Mouse (Mus musculus): Measurements from ENCODE around the gene Olfr455. TPM values are rescaled to one million over a fixed set of nuclear protein-coding genes. Genes with fewer than 3 reads are reported as not detected.

Olfr455 gene
- polyA plus RNA-seq, 1 experiment from 2014 or later: not detected

Other genes starting within 250 kb of the Olfr455 start
- 0.66 and 1.7 TPM in 2 replicates for gene Fam131b, start 222.9 kb downstream of the Olfr455 start, polyA plus RNA-seq (2014; fragmentation: Nextera tagmentation; extraction: Ambion mirVana)
- gene Zyx, start 198.0 kb downstream of the Olfr455 start, polyA plus RNA-seq (2014; fragmentation: Nextera tagmentation; extraction: Ambion mirVana): 61.3 and 71.9 TPM in 2 replicates
- 1.5 and 1.8 TPM in 2 replicates for gene Epha1, start 174.3 kb downstream of the Olfr455 start, polyA plus RNA-seq (2014; fragmentation: Nextera tagmentation; extraction: Ambion mirVana)
- not detected in 2 replicates for gene Tas2r143, start 147.3 kb downstream of the Olfr455 start, polyA plus RNA-seq (2014; fragmentation: Nextera tagmentation; extraction: Ambion mirVana)
- gene Tas2r135, start 142.2 kb downstream of the Olfr455 start, polyA plus RNA-seq (2014; fragmentation: Nextera tagmentation; extraction: Ambion mirVana): not detected in 2 replicates
- gene Tas2r126, start 113.1 kb downstream of the Olfr455 start, polyA plus RNA-seq (2014; fragmentation: Nextera tagmentation; extraction: Ambion mirVana): not detected in 2 replicates
- gene Olfr458, start 82.4 kb downstream of the Olfr455 start, polyA plus RNA-seq (2014; fragmentation: Nextera tagmentation; extraction: Ambion mirVana): not detected in 2 replicates
- gene Olfr457, start 71.3 kb downstream of the Olfr455 start, polyA plus RNA-seq (2014; fragmentation: Nextera tagmentation; extraction: Ambion mirVana): not detected in 2 replicates
- not detected in 2 replicates for gene Olfr456, start 60.4 kb downstream of the Olfr455 start, polyA plus RNA-seq (2014; fragmentation: Nextera tagmentation; extraction: Ambion mirVana)
- not detected in 2 replicates for gene Tcaf3, start 50.1 kb upstream of the Olfr455 start, polyA plus RNA-seq (2014; fragmentation: Nextera tagmentation; extraction: Ambion mirVana)
- gene Tcaf2, start 97.7 kb upstream of the Olfr455 start, polyA plus RNA-seq (2014; fragmentation: Nextera tagmentation; extraction: Ambion mirVana): 1.9 and 2.5 TPM in 2 replicates
- 104 and 106 TPM in 2 replicates for gene Tcaf1, start 162.5 kb upstream of the Olfr455 start, polyA plus RNA-seq (2014; fragmentation: Nextera tagmentation; extraction: Ambion mirVana)
- not detected in 2 replicates for gene Olfr453, start 191.8 kb upstream of the Olfr455 start, polyA plus RNA-seq (2014; fragmentation: Nextera tagmentation; extraction: Ambion mirVana)
- not detected in 2 replicates for gene Olfr38, start 208.8 kb upstream of the Olfr455 start, polyA plus RNA-seq (2014; fragmentation: Nextera tagmentation; extraction: Ambion mirVana)
- gene Olfr452, start 237.5 kb upstream of the Olfr455 start, polyA plus RNA-seq (2014; fragmentation: Nextera tagmentation; extraction: Ambion mirVana): not detected in 2 replicates

Measured in embryonic facial prominence, embryonic 11.5 days (tissue).